Mouse (Mus musculus) telencephalon, adult 2 months (tissue): ENCODE results near the gene Pou5f2.
A peak's percentile ranks its signal among the peaks of the same experiment; 100 is the strongest.

ENCODE experiments used
- DNase-seq: peaks from one replicate; pipeline ENCODE4 v3.0.0-alpha.2; 2011; ENCODE audit warnings: low read depth, low spot score

Gene Pou5f2

DNA sequence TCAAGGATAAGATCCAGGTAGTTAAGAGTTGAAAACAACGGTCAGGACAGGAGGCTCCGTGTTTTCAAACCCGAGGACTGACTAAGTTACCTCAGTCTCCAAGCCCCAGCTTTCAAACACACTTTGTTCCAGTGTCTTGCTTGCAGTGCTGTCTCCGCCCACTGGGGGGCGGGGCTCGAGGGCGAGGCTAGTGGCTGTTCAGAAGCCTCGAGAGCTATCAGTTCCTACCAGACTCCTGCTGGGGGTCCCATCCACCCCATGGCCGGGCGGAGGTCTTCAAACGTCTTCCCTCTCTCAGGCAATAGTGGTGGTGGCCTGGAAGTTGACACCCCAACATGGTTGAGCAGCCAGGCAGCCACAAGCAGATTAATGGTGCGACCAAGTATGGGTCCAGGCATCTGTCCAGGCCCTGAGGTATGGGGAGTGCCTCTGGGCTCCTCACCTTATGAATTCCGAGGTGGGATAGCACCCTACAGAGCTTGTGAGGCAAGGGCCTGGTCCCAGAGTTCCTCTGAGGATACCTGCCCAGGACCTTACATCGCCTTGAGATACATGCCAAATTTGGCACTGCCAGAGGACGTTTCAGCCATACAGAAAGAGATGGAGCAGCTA is at the start of gene Pou5f2:
Gene Pou5f2, plus strand, starts transcription at position 220 of the 612 bp plus-strand sequence.
- DNase-seq = no peak

DNA sequence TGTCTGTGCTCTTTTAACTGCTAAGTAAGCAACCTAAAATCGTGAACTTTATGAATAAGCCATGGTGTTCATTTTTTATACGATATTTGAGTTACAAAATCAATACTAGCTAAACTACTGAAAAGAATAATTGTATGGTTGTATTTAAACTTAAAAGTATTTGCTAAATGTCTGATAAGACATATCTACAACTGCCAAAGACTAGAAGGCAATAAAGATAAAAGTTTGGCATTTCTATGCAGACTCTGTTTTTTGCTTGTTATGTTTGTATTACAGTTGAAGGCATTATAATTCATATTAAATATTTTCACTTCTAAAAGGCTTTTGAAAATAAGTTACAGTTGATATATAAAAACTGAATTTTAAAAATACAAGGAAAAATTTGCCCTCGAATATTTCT is 48.5 kb upstream of the Pou5f2 start:
- DNase-seq = no peak

DNA sequence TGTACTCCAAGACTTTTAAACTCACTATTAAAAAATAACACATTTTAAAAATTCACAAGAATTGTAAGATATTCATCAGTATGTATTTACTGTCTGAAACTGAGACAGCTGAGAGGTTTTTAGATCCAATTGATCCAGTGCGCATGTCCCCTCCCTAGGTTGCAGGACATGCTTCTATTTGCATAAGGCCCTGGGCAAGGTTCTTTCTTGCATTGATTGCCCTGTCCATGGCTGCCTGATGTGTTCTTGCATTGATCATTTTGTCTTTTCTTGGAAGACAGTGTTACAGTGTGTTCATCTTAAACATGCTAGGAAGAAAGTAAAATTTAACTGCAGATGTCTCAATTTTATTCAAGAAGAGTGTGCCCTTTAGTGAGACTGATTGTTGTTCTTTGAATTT is 47.6 kb upstream of the Pou5f2 start:
- no peak for DNase-seq

DNA sequence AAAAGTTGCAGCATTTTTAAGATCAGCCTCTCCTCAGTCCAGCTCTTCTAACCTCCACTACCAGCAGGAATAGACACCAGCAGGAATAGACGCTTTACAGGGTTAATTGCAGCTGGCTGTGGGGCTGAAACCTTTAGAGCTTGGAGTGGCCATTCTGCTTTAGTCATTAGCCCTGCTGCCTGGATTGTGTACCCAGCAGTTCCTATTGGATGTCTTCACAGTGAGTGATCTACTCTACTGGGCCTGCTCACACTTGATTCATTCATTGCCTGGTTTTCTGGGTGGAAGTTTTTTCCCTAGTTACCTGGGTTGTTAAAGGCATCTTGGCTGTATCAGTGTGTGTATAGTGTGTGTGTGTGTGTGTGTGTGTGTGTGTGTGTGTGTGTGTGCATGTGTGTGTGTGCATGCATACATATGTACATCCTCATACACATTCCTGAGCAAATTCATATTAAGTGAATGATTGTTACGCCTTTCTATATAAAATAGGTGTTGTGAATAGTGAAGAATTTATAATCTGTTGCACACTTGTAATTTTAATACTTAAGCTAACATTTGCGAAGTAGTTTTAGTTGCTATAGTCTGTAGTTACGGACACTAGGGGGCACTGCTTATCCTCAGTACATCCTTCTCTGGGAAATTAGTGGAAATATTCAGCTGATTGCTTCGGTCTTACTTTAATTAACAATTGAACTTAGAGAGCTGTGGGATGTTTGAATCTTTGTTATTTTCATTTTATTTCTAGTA is 42.4 kb upstream of the Pou5f2 start:
- DNase-seq = peak; percentile 47

DNA sequence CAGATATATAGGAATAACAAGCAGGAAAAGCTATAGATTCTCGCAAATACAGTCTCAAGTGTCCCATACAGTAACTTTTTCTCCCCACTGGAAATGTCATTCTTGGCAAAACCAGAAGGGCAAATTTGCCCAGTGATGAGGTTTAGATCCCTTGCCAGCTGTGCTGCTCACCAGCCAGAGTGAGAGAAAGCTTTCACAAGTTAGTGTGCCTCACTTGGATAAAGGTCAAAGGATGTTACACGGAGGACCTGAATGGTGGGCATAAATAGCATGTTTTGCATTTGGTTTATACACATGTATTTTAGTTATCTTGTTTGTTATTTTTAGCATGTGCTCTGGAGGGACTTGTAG is 41.9 kb upstream of the Pou5f2 start:
- DNase-seq = no peak

DNA sequence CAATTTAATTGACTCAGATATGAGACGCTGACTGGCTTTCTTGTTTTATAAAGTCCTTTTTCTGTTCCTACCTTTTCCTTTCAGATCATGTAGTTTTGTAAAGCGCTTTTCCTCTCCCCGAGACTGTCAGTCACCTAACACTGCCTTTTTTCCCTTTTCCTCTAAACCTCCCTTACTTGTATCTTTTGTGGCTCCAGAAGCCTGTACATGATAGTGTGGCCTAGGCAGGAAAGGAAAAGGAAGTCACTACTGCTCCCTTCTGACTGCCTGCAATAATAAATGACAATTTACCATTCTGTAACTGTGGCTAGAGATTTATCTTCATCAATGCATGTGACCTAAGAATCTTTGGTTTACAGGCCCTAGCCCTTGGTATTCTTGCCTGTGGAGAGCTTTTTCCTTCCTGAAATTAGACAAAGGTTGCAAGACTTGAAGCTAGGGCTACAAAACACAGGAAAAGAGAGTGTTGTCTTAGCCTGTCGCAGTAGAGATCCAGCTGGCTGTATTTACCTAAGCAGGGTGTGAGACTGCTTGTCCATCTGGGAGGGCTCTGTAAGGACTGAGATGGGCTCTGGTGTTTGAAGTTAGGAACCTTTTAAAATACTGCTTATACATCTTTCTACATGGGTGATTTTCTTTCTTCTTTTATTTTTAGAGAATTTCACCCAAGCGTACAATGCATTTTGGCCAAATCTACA is 33.4 kb upstream of the Pou5f2 start:
- no peak for DNase-seq

DNA sequence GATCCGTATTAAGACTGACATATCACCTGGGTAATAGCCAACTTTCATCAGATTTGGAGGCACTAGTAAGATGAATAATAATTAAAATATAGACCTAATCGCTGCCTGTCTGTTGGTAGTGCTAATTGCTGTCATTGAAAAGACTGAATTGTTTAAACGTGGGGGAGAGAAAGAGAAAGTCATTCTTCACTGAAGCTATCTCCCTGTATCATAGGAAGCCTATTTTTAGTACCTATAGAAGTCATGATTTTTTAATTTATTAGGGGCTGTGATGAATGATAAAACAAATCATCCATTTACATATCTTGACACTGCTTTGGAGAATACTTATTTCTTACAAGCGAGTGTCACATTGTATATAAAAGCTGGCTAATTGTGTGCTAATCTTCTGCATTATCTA is 20.1 kb upstream of the Pou5f2 start:
- no peak for DNase-seq

DNA sequence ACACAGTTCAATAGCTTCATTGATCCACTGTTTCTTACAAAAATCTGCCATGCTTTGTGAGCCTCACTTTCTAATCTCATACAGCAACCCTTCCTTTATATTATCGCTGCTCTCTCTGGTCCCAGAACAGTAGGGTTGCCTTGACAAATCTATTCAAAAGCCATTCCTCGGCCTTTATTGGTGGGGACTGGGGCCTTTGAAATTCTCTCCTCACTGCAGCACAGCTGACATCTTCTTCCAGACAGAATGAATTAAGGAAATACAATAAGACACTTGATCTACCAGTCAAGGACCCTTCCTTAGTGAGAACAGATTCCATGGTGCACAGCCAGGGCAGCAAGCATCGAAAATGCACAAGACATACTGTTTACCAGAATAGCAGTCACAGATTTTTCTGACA is 19.4 kb upstream of the Pou5f2 start:
- no peak for DNase-seq

DNA sequence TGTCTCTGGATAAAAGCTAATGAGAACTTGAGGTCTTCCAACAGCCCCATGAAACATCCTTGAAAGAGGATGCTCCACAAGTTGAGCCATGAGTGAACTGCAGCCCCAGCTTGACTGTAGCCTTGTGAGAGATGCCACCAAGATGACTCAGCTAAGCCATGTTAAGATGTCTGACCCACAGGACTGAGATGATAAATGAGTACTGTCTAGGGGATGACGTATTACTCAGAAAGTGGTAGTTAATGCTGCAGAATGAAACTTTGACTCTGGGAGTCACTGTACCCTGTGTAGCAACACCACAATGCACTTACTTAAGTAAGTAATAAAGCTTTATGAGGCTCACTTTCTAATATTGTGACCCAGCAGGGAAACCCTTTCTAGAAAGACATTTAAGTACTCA is 14.5 kb upstream of the Pou5f2 start:
- no peak for DNase-seq

DNA sequence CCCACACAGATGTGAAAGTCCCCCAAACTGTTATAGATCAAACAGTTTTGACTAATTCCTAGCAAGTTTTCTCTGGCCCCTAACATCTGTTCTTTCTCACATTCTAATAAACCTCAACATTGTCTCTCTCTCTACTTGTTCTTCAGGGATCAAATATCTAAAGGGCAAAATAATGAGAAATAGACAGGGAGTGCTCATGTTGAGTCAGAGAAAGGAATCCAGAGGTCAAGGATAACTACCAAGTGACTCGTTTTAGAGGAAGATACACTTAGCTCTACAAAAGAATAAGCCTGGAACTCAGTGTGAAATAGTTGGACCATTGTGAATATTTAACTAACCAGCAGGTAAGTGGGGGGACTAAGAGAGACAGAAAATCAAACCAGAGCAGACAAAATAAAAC is 8.1 kb downstream of the Pou5f2 start:
- no peak for DNase-seq

DNA sequence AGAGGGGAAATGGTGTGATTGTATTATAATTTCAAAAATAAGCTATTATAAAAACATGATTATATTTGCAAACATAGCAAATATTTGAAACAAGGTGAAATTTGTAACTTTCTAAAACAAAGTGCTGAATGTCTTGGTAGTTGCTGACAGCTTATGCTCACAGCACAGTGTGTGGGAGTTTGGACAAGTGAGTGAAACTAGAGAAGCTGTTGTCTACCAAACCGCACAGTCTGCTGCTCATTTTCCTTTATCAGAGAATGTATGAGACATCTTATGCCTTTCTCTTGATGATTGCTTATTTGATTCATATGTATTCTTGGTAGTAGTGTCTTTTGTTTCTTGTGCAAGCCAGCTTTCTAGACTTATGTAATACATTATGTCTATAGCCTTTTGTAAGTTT is 12.5 kb downstream of the Pou5f2 start:
- no peak for DNase-seq

DNA sequence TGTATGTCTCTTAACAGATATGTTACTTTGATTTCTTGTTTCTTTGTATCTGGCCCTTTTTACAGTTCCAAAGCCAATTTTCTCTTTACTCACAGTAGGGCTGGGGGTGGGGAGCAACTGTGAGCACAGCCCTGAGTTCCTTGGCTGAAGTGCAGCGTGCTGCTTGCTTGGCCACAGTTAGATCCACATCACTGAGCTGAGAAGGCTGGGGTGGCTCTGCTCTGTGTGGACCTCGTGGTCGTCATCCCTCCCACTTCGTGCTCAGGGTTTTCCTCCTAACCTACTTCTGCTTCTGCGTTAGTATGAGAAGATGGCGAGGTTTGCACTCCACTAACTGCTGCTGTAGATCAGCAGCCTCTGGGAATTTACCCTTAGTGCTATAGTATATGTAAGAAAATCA is 18.5 kb downstream of the Pou5f2 start:
- DNase-seq = no peak

DNA sequence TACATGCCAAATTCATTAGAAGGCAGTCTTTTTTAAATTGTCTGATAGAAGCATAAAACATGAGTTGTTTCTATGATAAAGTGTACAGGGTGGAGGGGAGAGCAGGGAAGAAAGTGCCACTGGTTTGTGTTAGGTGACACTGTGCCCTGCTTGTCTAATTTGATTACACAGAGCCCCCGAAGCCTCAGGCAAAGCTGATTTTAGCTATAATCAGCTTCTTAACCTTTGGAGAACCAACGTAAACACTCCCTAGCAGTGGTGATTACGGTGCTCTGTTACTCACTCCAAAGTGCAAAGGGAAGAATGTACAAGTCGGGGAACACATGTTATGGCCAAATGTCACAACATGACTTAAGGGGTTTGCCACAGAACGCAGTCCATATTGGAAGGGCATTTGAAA is 20.4 kb downstream of the Pou5f2 start:
- DNase-seq = no peak
